Mouse (Mus musculus) kidney, adult 2 months (tissue): ENCODE data around the gene St6gal1.

ENCODE experiments used
- CTCF ChIP-seq: fragments of 200-500 bp; conservative IDR thresholded peaks from 2 replicates; pipeline ENCODE4 v1.5.1; 2011; ENCODE audit warnings: low read depth, mild to moderate bottlenecking, control low read depth, low read length, moderate library complexity, mixed read lengths; ENCODE audit not compliant: insufficient read depth, insufficient read length
- POLR2A ChIP-seq: fragments of 200-500 bp; IDR thresholded peaks from one replicate; pipeline ENCODE4 v1.6.1; 2011; ENCODE audit warnings: low read depth, low read length, control low read depth

DNA sequence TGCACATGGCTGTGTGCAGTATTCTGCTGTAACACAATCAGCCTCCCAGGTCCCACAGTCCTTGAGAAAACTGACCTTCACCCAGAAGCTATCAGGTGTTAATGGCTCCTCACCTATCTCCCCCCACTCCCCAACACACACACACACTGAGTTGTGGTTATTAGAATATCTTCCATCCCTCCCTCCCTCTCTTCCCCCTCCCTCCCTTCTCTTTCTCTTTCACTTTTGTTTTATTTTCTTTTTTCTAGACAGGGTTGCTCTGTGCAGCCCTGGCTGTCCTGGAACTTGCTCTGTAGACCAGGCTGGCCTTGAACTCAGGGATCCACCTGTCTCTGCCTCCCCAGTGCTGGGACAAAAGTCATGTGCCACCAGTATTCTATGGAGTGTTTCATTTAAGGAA, 97.9 kb downstream of the St6gal1 start:
- TF ChIP-seq CTCF, result no peak
- TF ChIP-seq POLR2A, result no peak
